Mouse (Mus musculus) intestine, postnatal 0 days (tissue): ENCODE results near the gene Vmn1r236. TPM values are rescaled to one million over a fixed set of nuclear protein-coding genes. Genes with fewer than 3 reads are reported as not detected.
A peak's percentile ranks its signal among the peaks of the same experiment; 100 is the strongest.

Source experiments
- ATAC-seq: fragments of 200-750 bp; cut with Nextera tagmentation; 2 replicates; pipeline ENCODE4 v1.8.0; 2017; ENCODE audit warnings: mild to moderate bottlenecking, moderate TSS enrichment, moderate library complexity
- H3K27ac ChIP-seq: fragments of 300-500 bp; sonication (generic); 2 replicates; pipeline ENCODE4 v1.5.1; 2014; ENCODE audit warnings: mild to moderate bottlenecking, low read depth, low read length, moderate library complexity
- H3K27me3 ChIP-seq: fragments of 300-500 bp; sonication (generic); replicated peaks from 2 replicates; pipeline ENCODE4 v1.6.1; 2014; ENCODE audit warnings: low read length, mixed read lengths; ENCODE audit not compliant: control insufficient read depth, insufficient read depth
- H3K36me3 ChIP-seq: fragments of 300-500 bp; sonication (generic); 2 replicates; pipeline ENCODE4 v1.6.1; 2014; ENCODE audit warnings: mild to moderate bottlenecking, moderate library complexity; ENCODE audit not compliant: control insufficient read depth, insufficient read depth
- H3K4me1 ChIP-seq: fragments of 300-500 bp; sonication (generic); replicated peaks from 2 replicates; pipeline ENCODE4 v1.6.1; 2014; ENCODE audit warnings: antibody characterized with exemption, low read length, mixed read lengths; ENCODE audit not compliant: control insufficient read depth, insufficient read depth
- H3K4me2 ChIP-seq: fragments of 300-500 bp; sonication (generic); replicated peaks from 2 replicates; pipeline ENCODE4 v1.6.1; 2014; ENCODE audit warnings: low read depth, mild to moderate bottlenecking, moderate library complexity
- H3K4me3 ChIP-seq: fragments of 300-500 bp; sonication (generic); 2 replicates; pipeline ENCODE4 v1.5.1; 2014; ENCODE audit warnings: low read depth, low read length
- H3K9ac ChIP-seq: fragments of 300-500 bp; sonication (generic); 2 replicates; pipeline ENCODE4 v1.6.1; 2014; ENCODE audit warnings: mild to moderate bottlenecking, low read depth, low read length
- H3K9me3 ChIP-seq: fragments of 300-500 bp; sonication (generic); 2 replicates; pipeline ENCODE4 v1.6.1; 2016; ENCODE audit warnings: mixed run types; ENCODE audit not compliant: control insufficient read depth
- CTCF ChIP-seq: sonication (generic); IDR thresholded peaks from 2 replicates; pipeline ENCODE4 v1.5.1; 2016; ENCODE audit warnings: low read depth, mild to moderate bottlenecking, control low read depth, antibody characterized with exemption, moderate library complexity
- WGBS: fragments of 180-500 bp; shearing (Covaris S2); extraction: QIAGEN DNeasy Blood & Tissue Kit; methylation state at CpG from one replicate; pipeline ENCODE4 v1.1.7; 2014; 5-methylcytosine and 5-hydroxymethylcytosine counted together
- microRNA-seq: library from miRNA; unstranded; fragments of <30 nt; microRNA quantifications from one replicate; pipeline ENCODE4, GENCODE M21; 2016
- polyA plus RNA-seq: library from polyadenylated mRNA; unstranded; fragments of >200 nt; fragmentation: Nextera tagmentation; extraction: Ambion mirVana; gene quantifications from 2 replicates; pipeline ENCODE4 v1.2.1, GENCODE M21; 2015

Gene Vmn1r236
- not detected in 2 replicates for polyA plus RNA-seq

DNA sequence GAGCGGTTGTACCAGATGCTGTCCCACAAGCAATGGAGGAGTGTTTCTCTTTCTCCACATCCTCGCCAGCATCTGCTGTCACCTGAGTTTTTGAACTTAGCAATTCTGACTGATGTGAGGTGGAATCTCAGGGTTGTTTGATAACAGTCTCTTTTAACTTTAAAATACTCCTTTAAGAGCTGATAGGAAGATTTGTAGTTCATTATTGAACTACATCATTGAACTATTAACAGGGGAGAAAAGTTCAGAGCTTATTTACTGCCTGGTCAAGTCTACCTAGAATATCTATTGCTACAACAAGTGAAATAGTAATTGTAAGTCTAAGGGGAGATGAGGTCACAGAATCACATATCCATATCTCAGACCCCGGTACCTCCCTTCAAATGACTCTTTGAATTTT lies at the start of gene Vmn1r236:
Gene Vmn1r236 (plus strand): TSS at position 301 of the 400 bp plus-strand sequence.
- Histone ChIP-seq H3K9me3 (no peaks in the 10 kb centered on the region), H3K4me1 (no peaks in the 10 kb centered on the region), H3K27me3 (no peaks in the 10 kb centered on the region), H3K27ac (no peak within 1 kb of the TSS), H3K4me3 (no peak within 1 kb of the TSS), H3K36me3 (no peaks in the 10 kb centered on the region), H3K4me2 (no peak within 1 kb of the TSS), H3K9ac (no peak within 1 kb of the TSS)
- WGBS: 81% methylated on average over 3 of the region's 3 CpGs
- no peak for TF ChIP-seq CTCF
- ATAC-seq: no peak

DNA sequence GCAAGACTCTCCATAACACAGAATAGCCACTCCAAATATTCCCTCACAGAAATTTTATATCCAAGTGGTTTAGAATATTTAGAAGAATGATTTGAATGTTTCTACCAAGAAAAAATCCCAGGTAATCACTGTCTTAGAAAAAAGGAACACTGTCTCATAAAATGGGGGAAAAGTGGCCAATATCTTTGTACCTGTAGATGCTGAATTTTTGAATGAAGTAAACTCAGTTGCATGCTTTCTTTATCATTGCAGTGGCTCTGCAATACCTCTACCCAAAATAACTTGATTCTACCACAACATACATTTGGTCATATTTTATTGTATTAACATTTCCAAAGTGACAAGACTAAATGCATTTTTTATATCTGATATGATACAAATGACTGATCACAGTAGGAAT lies 26.6 kb upstream of the Vmn1r236 start, which contains the start of gene Vmn1r235:
Gene Vmn1r235 (plus strand): TSS at position 301 of the 400 bp plus-strand sequence.
- Histone ChIP-seq H3K4me2 (no peak within 1 kb of the TSS), H3K9me3 (no peaks in the 10 kb centered on the region), H3K9ac (no peak within 1 kb of the TSS), H3K4me1 (no peaks in the 10 kb centered on the region), H3K36me3 (no peaks in the 10 kb centered on the region), H3K4me3 (no peak within 1 kb of the TSS), H3K27me3 (no peaks in the 10 kb centered on the region), H3K27ac (no peak within 1 kb of the TSS)
- no peak for TF ChIP-seq CTCF
- no peak for ATAC-seq

DNA sequence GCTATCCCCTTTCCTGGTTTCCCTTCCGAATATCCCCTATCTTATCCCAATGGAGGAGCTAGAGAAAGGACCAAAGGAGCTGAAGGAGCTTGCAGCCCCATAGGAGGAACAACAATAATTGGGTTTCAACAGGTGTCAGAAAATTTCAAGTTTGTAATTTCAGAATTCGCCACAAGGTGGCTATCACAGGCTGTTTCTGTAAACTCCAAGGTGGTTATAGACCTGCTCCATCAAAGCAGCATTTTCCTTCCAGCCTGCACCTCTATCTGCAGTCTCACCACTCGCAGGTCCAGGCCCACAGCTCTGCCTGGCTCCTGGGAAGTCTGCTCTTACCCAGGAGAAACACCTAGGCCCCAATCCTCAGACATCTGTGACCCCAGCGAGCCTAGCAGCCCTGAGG lies 10.6 kb upstream of the Vmn1r236 start:
- H3K4me2 ChIP-seq: no peak overlapping the region
- no peaks in the 10 kb centered on the region for H3K27me3 ChIP-seq
- H3K4me3 ChIP-seq: no peak overlapping the region
- TF ChIP-seq CTCF: peak; percentile 69
- H3K36me3 ChIP-seq: no peaks in the 10 kb centered on the region
- no peak overlapping the region for H3K9ac ChIP-seq
- no peaks in the 10 kb centered on the region for H3K4me1 ChIP-seq
- WGBS: 12% methylated on average over 4 of the region's 4 CpGs
- H3K27ac ChIP-seq: no peak overlapping the region
- no peaks in the 10 kb centered on the region for H3K9me3 ChIP-seq
- no peak for ATAC-seq

DNA sequence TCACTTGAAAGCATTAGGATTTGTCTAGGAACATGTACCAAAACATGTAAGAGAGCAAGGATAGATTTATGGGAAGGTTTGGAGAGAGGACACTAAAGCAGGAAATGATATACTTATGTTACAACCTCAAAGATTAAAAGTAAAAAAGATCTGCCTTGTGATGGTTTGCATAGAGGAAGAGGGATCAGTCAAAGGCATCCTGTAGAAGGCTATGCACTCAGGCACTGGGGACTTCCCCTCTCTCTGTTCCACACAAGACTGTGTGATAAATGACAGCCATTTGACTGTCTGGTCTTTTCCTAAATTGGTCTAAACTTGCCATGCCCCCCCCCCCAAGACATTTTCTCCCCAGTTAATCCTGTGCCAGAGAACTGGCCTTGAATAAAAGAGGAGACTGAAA lies 1.7 kb downstream of the Vmn1r236 start:
- Histone ChIP-seq H3K4me1 (no peaks in the 10 kb centered on the region), H3K9me3 (no peaks in the 10 kb centered on the region), H3K27me3 (no peaks in the 10 kb centered on the region), H3K9ac (no peak overlapping the region), H3K4me2 (no peak overlapping the region), H3K4me3 (no peak overlapping the region), H3K27ac (no peak overlapping the region), H3K36me3 (no peaks in the 10 kb centered on the region)
- no peak for ATAC-seq
- no peak for TF ChIP-seq CTCF

DNA sequence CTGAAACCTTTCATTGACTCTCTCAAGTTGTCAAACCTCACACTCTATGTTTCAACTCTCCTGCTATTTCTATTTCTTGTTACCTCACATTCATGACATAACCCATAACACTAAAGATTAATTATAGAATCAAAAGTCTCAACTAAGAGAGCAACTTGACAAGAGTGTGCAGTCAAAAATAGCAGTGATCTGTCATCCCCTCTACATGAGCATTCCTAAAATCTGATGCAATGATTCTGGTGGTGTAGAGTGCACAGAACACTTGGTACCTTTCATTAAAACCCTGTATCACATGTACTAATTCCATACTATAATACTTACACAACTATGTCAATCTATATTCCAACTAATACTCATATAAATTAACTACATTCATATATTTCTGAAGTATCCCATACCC lies 7.0 kb downstream of the Vmn1r236 start:
- TF ChIP-seq CTCF: no peak
- H3K27me3 ChIP-seq: no peaks in the 10 kb centered on the region
- no peak overlapping the region for H3K9ac ChIP-seq
- H3K9me3 ChIP-seq: no peaks in the 10 kb centered on the region
- no peaks in the 10 kb centered on the region for H3K4me1 ChIP-seq
- no peak overlapping the region for H3K4me3 ChIP-seq
- no peak overlapping the region for H3K27ac ChIP-seq
- H3K4me2 ChIP-seq: no peak overlapping the region
- no peak for ATAC-seq
- H3K36me3 ChIP-seq: no peaks in the 10 kb centered on the region

DNA sequence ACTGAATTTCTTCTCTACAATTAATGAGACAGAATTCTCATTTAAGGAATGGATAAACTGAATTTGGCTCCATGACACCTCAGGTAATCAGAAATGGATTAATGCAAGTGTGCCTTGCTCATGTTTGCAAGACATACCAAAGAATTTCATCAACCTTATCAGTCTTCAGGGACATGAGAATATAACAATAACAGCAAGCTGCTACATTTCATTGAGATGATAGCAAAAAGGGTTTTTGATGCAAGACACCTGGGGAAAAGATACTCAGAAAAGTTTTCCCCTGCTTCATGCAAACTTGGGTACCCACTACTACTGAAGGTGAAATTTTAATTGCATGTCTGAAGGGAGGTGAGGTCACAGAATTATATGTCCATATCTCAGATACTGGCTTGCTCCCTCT lies 28.8 kb downstream of the Vmn1r236 start, which contains the start of gene Vmn1r237:
Gene Vmn1r237 (plus strand): TSS at position 301 of the 400 bp plus-strand sequence.
- H3K9me3 ChIP-seq: no peaks in the 10 kb centered on the region
- no peak for TF ChIP-seq CTCF

More for the DNA sequence above, 28.8 kb downstream of the Vmn1r236 start, which contains the start of gene Vmn1r237:
- no peak for ATAC-seq
- H3K36me3 ChIP-seq: no peaks in the 10 kb centered on the region
- H3K9ac ChIP-seq: no peak within 1 kb of the TSS
- H3K4me1 ChIP-seq: no peaks in the 10 kb centered on the region
- no peak within 1 kb of the TSS for H3K4me3 ChIP-seq
- H3K27me3 ChIP-seq: no peaks in the 10 kb centered on the region
- H3K27ac ChIP-seq: no peak within 1 kb of the TSS
- H3K4me2 ChIP-seq: no peak within 1 kb of the TSS

Small RNA genes lying within 50 kb of the gene (microRNA-seq; reads per million reads assigned to microRNA genes)
- not detected for gene Gm26384

Other genes starting within 250 kb of the Vmn1r236 start
- not detected in 2 replicates for gene Vmn1r234, start 56.9 kb upstream of the Vmn1r236 start, polyA plus RNA-seq
- gene Vmn1r235, start 26.5 kb upstream of the Vmn1r236 start, polyA plus RNA-seq: not detected in 2 replicates
- gene Vmn1r237, start 28.9 kb downstream of the Vmn1r236 start, polyA plus RNA-seq: not detected in 2 replicates
- 1.7 and 1.8 TPM in 2 replicates for gene Zfp677, start 100.8 kb downstream of the Vmn1r236 start, polyA plus RNA-seq
- gene Zfp54, start 140.3 kb downstream of the Vmn1r236 start, polyA plus RNA-seq: 4.6 and 4.9 TPM in 2 replicates
- gene Zfp51, start 167.4 kb downstream of the Vmn1r236 start, polyA plus RNA-seq: 7.8 and 8.3 TPM in 2 replicates
- gene Zfp53, start 206.1 kb downstream of the Vmn1r236 start, polyA plus RNA-seq: 5.8 and 5.9 TPM in 2 replicates